Mouse (Mus musculus) lung, postnatal 0 days (tissue): Measurements from ENCODE around the gene Ogfr.

Experiments used
- CTCF ChIP-seq: IDR thresholded peaks from 2 replicates; pipeline ENCODE4 v1.5.1; 2016; ENCODE audit warnings: antibody characterized with exemption, mild to moderate bottlenecking
- EP300 ChIP-seq: IDR thresholded peaks from 2 replicates; pipeline ENCODE4 v1.6.1; 2016; ENCODE audit warnings: antibody characterized with exemption, mild to moderate bottlenecking, control low read depth

DNA sequence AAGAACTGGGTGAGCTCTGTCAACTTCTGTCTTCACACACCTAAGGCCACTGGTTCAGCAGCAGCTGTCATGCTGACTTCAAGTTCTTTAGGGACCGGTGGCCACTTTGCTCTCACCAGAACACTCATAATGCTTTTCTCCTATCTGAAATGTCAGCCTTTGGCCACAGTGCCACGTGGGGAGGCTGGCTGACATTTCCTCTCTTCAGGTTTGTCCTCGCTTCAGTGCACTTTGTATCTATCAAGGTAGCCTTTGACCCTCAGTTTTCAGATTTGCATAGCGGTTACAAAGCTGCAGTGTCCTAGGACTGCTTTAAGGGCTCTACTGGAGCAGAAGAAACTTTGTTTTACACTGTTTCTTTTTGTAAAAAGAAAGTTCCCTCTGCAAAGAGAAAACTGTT is 12.6 kb upstream of the Ogfr start:
- TF ChIP-seq EP300 (no peak), CTCF (no peak)
